Mouse (Mus musculus): ENCODE data around the gene Olfr447. TPM values are rescaled to one million over a fixed set of nuclear protein-coding genes. Genes with fewer than 3 reads are reported as not detected.

The Olfr447 gene
- polyA plus RNA-seq, 2 experiments, result not detected

- WGBS (ENCODE audit: insufficient replicate concordance), result 0% methylated on average over 1 of the region's 1 CpGs
- Histone ChIP-seq H3K27me3 (ENCODE audit: control insufficient read depth, insufficient read depth, low read length) (no peaks in the 10 kb centered on the region), H3K4me1 (replicated peaks; ENCODE audit: control insufficient read depth in 2 of 2, insufficient read depth in 2 of 2, low read length in 1 of 2) (no peaks in the 10 kb centered on the region), H3K4me2 (ENCODE audit: low read depth) (no peak overlapping the region), H3K27ac (no peak overlapping the region), H3K9ac (replicated peaks) (no peak overlapping the region), H3K4me3 (ENCODE audit: insufficient read depth in 1 of 2, low read depth in 2 of 2, low read length in 2 of 2) (no peak overlapping the region), H3K36me3 (replicated peaks; ENCODE audit: control insufficient read depth, insufficient read depth, low read depth) (no peaks in the 10 kb centered on the region), H3K9me3 (ENCODE audit: control insufficient read depth, low read length) (no peaks in the 10 kb centered on the region)
- ATAC-seq (ENCODE audit: insufficient read depth) (no peak), DNase-seq (ENCODE audit: low read depth in 3 of 3, low spot score in 3 of 3) (no peak)
- TF ChIP-seq EP300 (IDR thresholded peaks at IDR 0.05; ENCODE audit: low read depth) (no peak), CTCF (IDR thresholded peaks at IDR 0.05; ENCODE audit: low read depth) (no peak)
These were observed 8.3 kb upstream of the Olfr447 start for GRCm38 (mm10) chr6:42900345-42900744.

- no peak for DNase-seq (ENCODE audit: low read depth in 3 of 3, low spot score in 3 of 3)
- Histone ChIP-seq H3K4me3 (ENCODE audit: insufficient read depth in 1 of 2, low read depth in 2 of 2, low read length in 2 of 2) (no peak within 1 kb of the TSS), H3K27me3 (ENCODE audit: control insufficient read depth, insufficient read depth, low read length) (no peaks in the 10 kb centered on the region), H3K27ac (no peak within 1 kb of the TSS), H3K9me3 (ENCODE audit: control insufficient read depth, low read length) (no peaks in the 10 kb centered on the region), H3K36me3 (replicated peaks; ENCODE audit: control insufficient read depth, insufficient read depth, low read depth) (no peaks in the 10 kb centered on the region), H3K4me1 (replicated peaks; ENCODE audit: control insufficient read depth in 2 of 2, insufficient read depth in 2 of 2, low read length in 1 of 2) (no peaks in the 10 kb centered on the region), H3K4me2 (ENCODE audit: low read depth) (no peak within 1 kb of the TSS), H3K9ac (replicated peaks) (no peak within 1 kb of the TSS)
- no peak for ATAC-seq (ENCODE audit: insufficient read depth)
- WGBS (ENCODE audit: insufficient replicate concordance), result 42% methylated on average over 2 of the region's 2 CpGs
- TF ChIP-seq CTCF (IDR thresholded peaks at IDR 0.05; ENCODE audit: low read depth), result no peak
- no peak for TF ChIP-seq EP300 (IDR thresholded peaks at IDR 0.05; ENCODE audit: low read depth)
These were observed 12.4 kb downstream of the Olfr447 start, which contains the start of gene Olfr446 for GRCm38 (mm10) chr6:42921077-42921476. Gene Olfr446, plus strand, starts transcription at chr6:42921377.

DNA sequence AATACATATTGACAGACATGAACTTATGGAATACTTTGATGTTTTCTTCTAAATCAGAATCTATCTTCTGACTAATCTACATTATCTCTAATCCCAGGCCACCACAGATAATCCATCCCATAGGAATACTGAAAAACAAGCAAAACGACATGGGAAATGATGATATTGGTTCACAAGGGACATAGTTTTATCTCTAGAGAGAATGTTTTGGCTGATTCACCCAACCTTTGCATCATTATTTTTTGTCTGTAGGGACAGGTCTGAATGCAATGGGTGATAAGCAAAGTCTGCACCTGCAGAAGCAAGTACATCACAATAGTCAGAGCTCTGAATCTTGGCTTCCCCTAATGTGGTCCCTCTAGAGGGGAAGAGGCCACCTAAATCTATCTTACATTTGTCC, 40.1 kb downstream of the Olfr447 start, which contains the start of gene Olfr444:
Olfr444 (plus strand) TSS at position 301 of the 400 bp plus-strand sequence.
- Histone ChIP-seq H3K9ac (replicated peaks) (no peak within 1 kb of the TSS), H3K27me3 (ENCODE audit: control insufficient read depth, insufficient read depth, low read length) (no peaks in the 10 kb centered on the region), H3K4me2 (ENCODE audit: low read depth) (no peak within 1 kb of the TSS), H3K36me3 (replicated peaks; ENCODE audit: control insufficient read depth, insufficient read depth, low read depth) (no peaks in the 10 kb centered on the region), H3K9me3 (ENCODE audit: control insufficient read depth, low read length) (no peaks in the 10 kb centered on the region), H3K4me3 (ENCODE audit: insufficient read depth in 1 of 2, low read depth in 2 of 2, low read length in 2 of 2) (no peak within 1 kb of the TSS), H3K27ac (no peak within 1 kb of the TSS), H3K4me1 (replicated peaks; ENCODE audit: control insufficient read depth in 2 of 2, insufficient read depth in 2 of 2, low read length in 1 of 2) (no peaks in the 10 kb centered on the region)
- 37% methylated on average over 1 of the region's 1 CpGs for WGBS (ENCODE audit: insufficient replicate concordance)
- ATAC-seq (ENCODE audit: insufficient read depth) (no peak), DNase-seq (ENCODE audit: low read depth in 3 of 3, low spot score in 3 of 3) (no peak)
- TF ChIP-seq CTCF (IDR thresholded peaks at IDR 0.05; ENCODE audit: low read depth) (no peak), EP300 (IDR thresholded peaks at IDR 0.05; ENCODE audit: low read depth) (no peak)

Other genes starting within 250 kb of the Olfr447 start
- 2.2 TPM in 2 replicates for gene Tcaf1, start 198.8 kb upstream of the Olfr447 start, polyA plus RNA-seq (2012; rRNA removed)
- 3.1 and 4.2 TPM in 2 replicates for gene Tcaf1, start 198.8 kb upstream of the Olfr447 start, polyA plus RNA-seq (2014; fragmentation: Nextera tagmentation; extraction: Ambion mirVana)
- gene Olfr453, start 169.5 kb upstream of the Olfr447 start, polyA plus RNA-seq (2012; rRNA removed), result not detected in 2 replicates
- not detected in 2 replicates for gene Olfr453, start 169.5 kb upstream of the Olfr447 start, polyA plus RNA-seq (2014; fragmentation: Nextera tagmentation; extraction: Ambion mirVana)
- not detected in 2 replicates for gene Olfr38, start 152.5 kb upstream of the Olfr447 start, polyA plus RNA-seq (2012; rRNA removed)
- gene Olfr38, start 152.5 kb upstream of the Olfr447 start, polyA plus RNA-seq (2014; fragmentation: Nextera tagmentation; extraction: Ambion mirVana), result not detected in 2 replicates
- not detected in 2 replicates for gene Olfr452, start 123.8 kb upstream of the Olfr447 start, polyA plus RNA-seq (2012; rRNA removed)
- gene Olfr452, start 123.8 kb upstream of the Olfr447 start, polyA plus RNA-seq (2014; fragmentation: Nextera tagmentation; extraction: Ambion mirVana), result not detected in 2 replicates
- gene Olfr450, start 96.9 kb upstream of the Olfr447 start, polyA plus RNA-seq (2012; rRNA removed), result not detected in 2 replicates
- not detected in 2 replicates for gene Olfr450, start 96.9 kb upstream of the Olfr447 start, polyA plus RNA-seq (2014; fragmentation: Nextera tagmentation; extraction: Ambion mirVana)
- gene Olfr449, start 74.5 kb upstream of the Olfr447 start, polyA plus RNA-seq (2012; rRNA removed), result not detected in 2 replicates
- gene Olfr449, start 74.5 kb upstream of the Olfr447 start, polyA plus RNA-seq (2014; fragmentation: Nextera tagmentation; extraction: Ambion mirVana), result not detected in 2 replicates
- gene Olfr448, start 18.4 kb upstream of the Olfr447 start, polyA plus RNA-seq (2012; rRNA removed), result not detected in 2 replicates
- gene Olfr448, start 18.4 kb upstream of the Olfr447 start, polyA plus RNA-seq (2014; fragmentation: Nextera tagmentation; extraction: Ambion mirVana), result not detected in 2 replicates
- gene Olfr446, start 12.5 kb downstream of the Olfr447 start, polyA plus RNA-seq (2012; rRNA removed), result not detected in 2 replicates
- not detected in 2 replicates for gene Olfr446, start 12.5 kb downstream of the Olfr447 start, polyA plus RNA-seq (2014; fragmentation: Nextera tagmentation; extraction: Ambion mirVana)
- not detected in 2 replicates for gene Olfr444, start 40.2 kb downstream of the Olfr447 start, polyA plus RNA-seq (2012; rRNA removed)
- not detected in 2 replicates for gene Olfr444, start 40.2 kb downstream of the Olfr447 start, polyA plus RNA-seq (2014; fragmentation: Nextera tagmentation; extraction: Ambion mirVana)
- gene Olfr441, start 197.5 kb downstream of the Olfr447 start, polyA plus RNA-seq (2012; rRNA removed), result not detected in 2 replicates
- gene Olfr441, start 197.5 kb downstream of the Olfr447 start, polyA plus RNA-seq (2014; fragmentation: Nextera tagmentation; extraction: Ambion mirVana), result not detected in 2 replicates
- gene Olfr237-ps1, start 237.7 kb downstream of the Olfr447 start, polyA plus RNA-seq (2012; rRNA removed), result not detected in 2 replicates
- gene Olfr237-ps1, start 237.7 kb downstream of the Olfr447 start, polyA plus RNA-seq (2014; fragmentation: Nextera tagmentation; extraction: Ambion mirVana), result not detected in 2 replicates

Data from liver, embryonic 14.5 days (tissue).